Mouse (Mus musculus) splenic B cell, adult 2 months (primary cell): ENCODE data around the gene Pomt2.

Source experiments
- DNase-seq: peaks from one replicate; pipeline ENCODE4 v3.0.0-alpha.2; 2011; ENCODE audit warnings: low read depth, low spot score
- H3K27me3 ChIP-seq: 2 replicates; pipeline ENCODE4 v1.6.1; 2012; ENCODE audit warnings: mild to moderate bottlenecking, low read length, moderate library complexity, mixed read lengths; ENCODE audit not compliant: control insufficient read depth, poor library complexity, insufficient read depth, severe bottlenecking
- H3K36me3 ChIP-seq: 2 replicates; pipeline ENCODE4 v1.6.1; 2012; ENCODE audit warnings: mild to moderate bottlenecking, low read length, moderate library complexity, mixed read lengths; ENCODE audit not compliant: control insufficient read depth, poor library complexity, insufficient read depth, severe bottlenecking

Gene Pomt2

DNA sequence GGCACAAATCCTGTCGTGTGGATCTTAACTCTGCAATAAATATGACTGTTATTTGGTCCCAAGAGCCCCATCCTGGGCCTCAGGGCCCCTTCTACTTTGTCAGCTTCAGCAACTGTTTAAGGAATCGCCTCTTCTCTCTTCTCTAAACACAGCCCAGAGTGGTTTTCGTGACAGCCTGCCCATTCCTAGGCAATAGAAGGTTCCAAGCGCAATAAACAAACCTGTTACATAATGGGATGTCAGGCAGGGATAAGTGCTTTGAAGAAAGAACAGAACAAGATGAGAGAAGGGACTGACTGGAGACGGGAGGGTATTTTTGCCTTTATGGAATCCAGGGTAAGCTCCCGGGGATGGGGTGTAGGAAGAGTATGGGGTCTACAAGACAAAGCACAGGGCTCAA lies 54.1 kb downstream of the Pomt2 start:
- Histone ChIP-seq H3K36me3 (no peaks in the 10 kb centered on the region), H3K27me3 (no peaks in the 10 kb centered on the region)
- no peak for DNase-seq

DNA sequence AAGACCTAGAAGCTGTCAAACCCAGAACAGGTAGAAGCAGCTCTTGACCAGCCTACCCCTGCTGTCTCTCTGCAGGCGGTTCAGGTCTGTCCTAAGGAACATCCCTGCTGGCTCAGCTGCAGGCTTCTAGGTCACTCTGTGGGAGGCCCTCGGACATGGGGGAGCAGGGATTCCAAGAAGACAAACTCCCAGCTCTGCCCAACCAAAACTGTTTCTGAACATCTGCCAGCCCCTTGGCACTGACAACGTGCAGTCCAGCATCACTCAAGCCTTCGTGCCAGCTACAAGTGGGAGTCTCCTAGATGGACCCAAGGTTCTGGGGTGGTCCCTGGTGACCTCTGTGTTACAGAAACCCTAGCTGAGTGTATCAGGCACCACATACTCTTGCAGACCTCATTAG lies 54.5 kb downstream of the Pomt2 start:
- DNase-seq = no peak
- H3K36me3 ChIP-seq = no peaks in the 10 kb centered on the region

DNA sequence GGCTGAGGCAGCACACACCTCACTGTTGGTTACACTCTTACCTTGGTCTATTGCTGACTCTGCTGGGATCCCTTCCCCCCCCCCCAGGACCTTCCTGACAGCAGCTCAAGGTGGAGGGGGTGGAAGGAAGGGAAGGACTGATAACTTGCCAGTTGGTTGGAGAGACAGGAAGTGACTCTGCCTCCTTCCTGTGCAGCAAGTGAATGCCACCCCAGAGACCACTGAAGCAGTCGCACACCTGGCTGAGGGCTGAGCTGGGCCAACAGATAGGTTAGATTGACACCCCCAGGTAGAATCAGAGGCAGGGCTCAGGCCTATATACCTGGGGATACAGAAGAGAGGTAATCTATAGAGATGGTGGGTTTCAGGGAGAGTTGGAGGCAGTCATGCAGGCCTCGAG lies 55.9 kb downstream of the Pomt2 start:
- peak; percentile 3 for DNase-seq
- H3K27me3 ChIP-seq = no peaks in the 10 kb centered on the region
- no peaks in the 10 kb centered on the region for H3K36me3 ChIP-seq

More for the DNA sequence above, 54.5 kb downstream of the Pomt2 start:
- no peaks in the 10 kb centered on the region for H3K27me3 ChIP-seq

DNA sequence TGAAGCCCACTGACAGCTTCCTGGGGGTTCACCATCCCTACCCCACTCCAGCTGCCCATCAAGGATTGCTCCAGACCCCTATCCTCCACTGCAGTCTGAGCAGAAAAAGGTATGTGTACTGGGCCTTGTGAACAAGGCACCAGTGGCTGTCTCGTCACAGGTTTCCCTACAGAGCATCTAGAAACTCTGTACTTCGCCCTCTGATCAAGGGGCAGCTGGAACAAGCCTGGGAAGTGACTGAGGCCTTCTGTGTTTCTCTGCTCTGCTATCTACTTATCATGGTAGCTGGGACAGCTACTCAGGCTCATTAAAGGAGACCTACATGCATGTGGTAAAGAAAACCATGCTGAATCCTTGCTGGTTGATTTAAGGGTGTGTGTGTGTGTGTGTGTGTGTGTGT lies 58.1 kb downstream of the Pomt2 start:
- no peaks in the 10 kb centered on the region for H3K27me3 ChIP-seq
- no peak for DNase-seq
- H3K36me3 ChIP-seq = no peaks in the 10 kb centered on the region

DNA sequence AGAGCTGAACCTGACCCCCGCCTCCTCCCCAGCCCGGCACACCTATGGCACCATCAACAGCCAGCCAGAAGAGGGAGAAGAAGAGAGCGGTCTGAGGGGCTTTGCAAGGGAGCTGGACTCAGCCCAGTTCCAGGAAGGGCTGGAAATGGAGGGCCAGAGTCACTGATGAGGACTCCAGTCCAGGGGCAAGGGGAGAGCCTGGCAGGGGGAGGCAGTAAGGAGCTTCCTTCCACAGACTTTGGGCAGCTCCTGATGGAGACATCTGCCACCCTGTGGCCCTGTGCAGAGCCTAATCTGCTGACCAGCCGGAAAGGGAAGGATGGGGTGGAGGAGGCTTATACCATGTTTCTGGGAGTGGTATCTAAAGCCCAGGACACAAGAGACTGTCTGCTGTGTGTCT lies 58.5 kb downstream of the Pomt2 start:
- H3K36me3 ChIP-seq = no peaks in the 10 kb centered on the region
- no peak for DNase-seq
- H3K27me3 ChIP-seq = no peaks in the 10 kb centered on the region

DNA sequence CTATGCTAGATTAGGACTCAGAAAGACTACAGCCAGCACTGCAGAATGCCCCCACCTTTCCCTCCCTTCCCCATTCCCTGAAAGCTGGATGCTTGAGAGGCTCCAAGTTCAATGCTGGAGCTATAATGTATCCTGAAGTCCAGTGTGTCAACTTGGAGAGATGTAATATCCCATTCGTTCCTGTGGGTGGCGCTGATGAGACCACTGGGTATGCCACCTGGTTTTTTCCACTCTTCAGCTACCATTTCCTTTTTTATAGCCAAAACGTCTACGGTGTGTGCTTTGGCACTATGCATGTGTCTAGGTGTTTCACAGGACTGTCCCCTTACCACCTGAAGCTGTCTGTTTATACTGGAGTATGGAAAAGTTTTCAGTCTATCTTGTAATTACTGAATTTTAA lies 59.4 kb downstream of the Pomt2 start:
- Histone ChIP-seq H3K27me3 (no peaks in the 10 kb centered on the region), H3K36me3 (no peaks in the 10 kb centered on the region)
- DNase-seq = peak; percentile 43

DNA sequence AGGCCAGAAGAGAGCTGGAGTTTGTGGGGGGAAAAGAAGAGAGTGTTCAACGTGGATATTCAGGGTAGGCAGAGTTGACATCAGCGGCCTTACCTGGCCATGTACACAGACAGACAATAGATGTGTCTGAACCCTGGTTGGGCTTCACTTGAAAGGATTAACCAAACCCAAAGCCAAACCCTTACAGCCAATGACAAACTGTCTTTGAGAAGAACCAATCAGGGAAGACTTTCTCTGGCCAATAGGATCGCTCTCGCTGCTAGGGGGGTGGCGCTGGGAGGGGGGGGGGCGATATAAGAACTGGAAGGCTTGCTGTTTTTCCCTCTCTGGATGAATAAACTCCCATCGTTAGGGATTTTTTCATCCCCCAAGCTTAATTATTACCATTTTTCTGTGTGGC lies 60.5 kb downstream of the Pomt2 start:
- DNase-seq = no peak
- no peaks in the 10 kb centered on the region for H3K36me3 ChIP-seq
- no peaks in the 10 kb centered on the region for H3K27me3 ChIP-seq

DNA sequence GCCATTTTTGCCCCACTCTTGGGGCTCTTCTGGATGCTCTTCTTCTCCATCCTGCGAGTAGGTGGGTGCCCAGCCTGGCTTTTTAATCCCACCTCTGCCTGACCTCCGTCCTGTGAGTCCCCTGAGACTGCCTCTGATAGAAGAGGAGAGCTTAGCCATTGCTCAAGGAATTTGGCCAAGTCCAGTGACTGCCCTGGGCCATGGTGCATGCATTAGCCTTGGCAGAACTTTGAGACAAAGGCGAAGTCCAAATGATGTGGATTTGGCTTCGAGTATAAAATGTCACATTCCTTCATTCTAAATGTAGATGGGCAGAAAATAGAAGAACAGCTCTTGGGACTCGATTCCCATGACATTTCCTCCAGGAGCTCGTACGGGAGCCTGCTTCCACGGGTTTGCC lies 65.0 kb downstream of the Pomt2 start:
- Histone ChIP-seq H3K27me3 (no peaks in the 10 kb centered on the region), H3K36me3 (no peaks in the 10 kb centered on the region)
- DNase-seq = no peak

DNA sequence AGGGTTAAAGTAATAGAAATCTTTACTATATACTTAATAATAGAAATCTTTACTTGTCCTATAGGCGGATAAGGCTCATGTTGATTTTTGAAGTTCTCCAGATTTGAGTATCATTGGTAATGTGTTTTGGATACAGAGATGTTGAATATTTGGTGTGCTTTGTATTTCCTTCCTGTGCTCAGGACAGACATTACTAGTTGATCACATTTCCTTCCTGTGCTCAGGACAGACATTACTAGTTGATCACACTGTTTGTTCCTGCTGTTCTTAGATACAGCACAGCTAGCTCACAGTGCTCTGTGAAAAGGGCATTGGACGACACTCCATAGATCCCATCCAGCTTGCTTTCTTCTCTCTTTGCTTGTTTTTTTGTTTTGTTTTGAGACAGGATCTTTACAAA lies 71.2 kb downstream of the Pomt2 start:
- Histone ChIP-seq H3K27me3 (no peaks in the 10 kb centered on the region), H3K36me3 (no peaks in the 10 kb centered on the region)
- DNase-seq = no peak

DNA sequence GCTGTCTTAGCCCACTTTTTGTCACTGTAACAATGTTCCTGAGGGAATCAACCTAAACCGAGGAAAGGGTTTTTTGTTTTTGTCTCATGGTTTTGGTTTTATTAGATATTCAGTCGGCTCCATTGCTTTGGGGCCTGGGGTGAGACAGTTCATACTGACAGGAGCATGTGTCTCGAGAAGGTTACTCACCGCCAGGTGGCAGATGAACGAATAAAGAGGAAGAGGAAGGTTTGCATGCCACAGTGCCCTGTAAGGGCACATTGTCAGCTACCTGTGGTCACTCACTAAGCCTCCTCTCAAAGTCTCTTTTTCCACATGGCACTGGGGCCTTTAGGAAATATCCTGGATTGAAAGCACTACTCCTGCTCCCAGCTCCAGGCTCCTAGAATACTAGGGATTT lies 77.2 kb downstream of the Pomt2 start:
- peak; percentile 5 for DNase-seq
- no peaks in the 10 kb centered on the region for H3K27me3 ChIP-seq
- no peaks in the 10 kb centered on the region for H3K36me3 ChIP-seq

DNA sequence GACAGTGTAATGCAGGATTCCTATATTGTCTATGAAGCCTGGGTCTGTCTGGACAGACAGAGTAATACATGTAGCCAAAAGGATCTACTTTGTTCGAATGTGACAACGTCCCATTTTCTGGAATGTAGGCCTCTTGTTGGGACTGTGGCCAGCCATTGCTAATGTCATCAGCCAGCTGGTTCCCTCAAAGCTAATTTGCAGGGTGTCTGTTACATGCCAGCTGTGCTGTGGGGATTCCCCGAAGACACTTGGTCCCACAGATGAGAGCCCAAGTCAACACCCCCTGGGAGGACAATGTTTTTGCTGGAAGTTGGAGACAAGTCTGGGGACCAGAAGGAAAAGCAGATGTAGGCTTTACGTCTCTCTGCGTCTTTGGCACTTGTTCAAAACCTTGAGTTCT lies 81.3 kb downstream of the Pomt2 start:
- no peaks in the 10 kb centered on the region for H3K36me3 ChIP-seq
- no peaks in the 10 kb centered on the region for H3K27me3 ChIP-seq
- no peak for DNase-seq

DNA sequence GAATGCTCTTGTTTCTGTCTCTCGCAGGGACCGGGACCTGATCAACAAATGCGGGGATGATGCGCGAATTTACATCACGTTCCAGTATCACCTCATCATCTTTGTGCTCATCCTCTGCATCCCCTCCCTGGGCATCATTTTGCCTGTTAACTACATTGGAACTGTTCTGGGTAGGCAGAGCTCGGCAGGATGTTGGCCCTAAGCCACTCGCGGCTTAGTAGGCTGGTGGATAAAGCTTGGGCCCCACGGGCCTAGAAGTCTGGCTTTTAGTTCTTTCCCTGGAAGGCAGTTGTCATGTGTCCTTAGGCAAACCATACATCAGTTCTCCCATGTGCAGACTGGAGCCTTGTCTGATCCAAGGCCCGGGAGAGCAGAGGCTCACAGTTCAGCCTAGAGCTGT lies 82.3 kb downstream of the Pomt2 start:
- H3K27me3 ChIP-seq = no peaks in the 10 kb centered on the region
- no peak for DNase-seq
- H3K36me3 ChIP-seq = no peaks in the 10 kb centered on the region

DNA sequence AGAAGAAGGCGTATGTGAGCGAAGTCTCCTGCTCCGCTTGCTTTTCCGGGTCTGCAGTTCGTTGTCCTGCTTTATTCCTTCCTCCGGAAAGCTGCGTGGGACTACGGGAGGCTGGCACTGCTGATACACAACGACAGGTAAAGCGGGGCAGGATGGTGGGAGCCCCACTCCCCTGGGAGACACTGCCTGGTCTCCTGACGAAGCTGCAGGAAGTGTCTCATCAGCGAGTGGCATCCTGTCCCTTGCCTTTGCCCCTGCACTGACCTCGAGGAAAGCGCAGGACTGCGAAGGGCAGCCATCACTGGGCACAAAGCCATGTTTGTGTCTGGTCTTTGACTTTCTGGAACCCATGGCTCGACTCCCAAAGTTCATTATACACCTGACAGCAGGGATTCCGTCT lies 90.7 kb downstream of the Pomt2 start:
- Histone ChIP-seq H3K36me3 (no peaks in the 10 kb centered on the region), H3K27me3 (no peaks in the 10 kb centered on the region)
- no peak for DNase-seq
